Mouse (Mus musculus) lung, postnatal 25 days (tissue): Measurements from ENCODE around the gene Mcl1.
"Not testable (repeated sequence)": the region's sequence is repeated elsewhere in the genome, so short reads cannot be mapped to it uniquely, and the experiment has no call there.

ENCODE experiments used
- DNase-seq: peaks from one replicate; pipeline ENCODE4 v3.0.0; 2022; ENCODE audit warnings: low spot score

Gene Mcl1

GRCm38 (mm10) chr3:95666124-95666844 is 7.7 kb downstream of the Mcl1 start:
- DNase-seq, result peak; percentile 93

- no peak for DNase-seq
Measured at GRCm38 (mm10) chr3:95667521-95667920, 8.9 kb downstream of the Mcl1 start.

- DNase-seq, result peak; percentile 81
Measured at GRCm38 (mm10) chr3:95668026-95668425, 9.4 kb downstream of the Mcl1 start.

GRCm38 (mm10) chr3:95668589-95669308 is 10.2 kb downstream of the Mcl1 start:
- DNase-seq, result peak; percentile 57

- no peak for DNase-seq
Measured at GRCm38 (mm10) chr3:95669309-95669665, 10.7 kb downstream of the Mcl1 start.

- not testable (repeated sequence) for DNase-seq
Measured at GRCm38 (mm10) chr3:95670419-95670818, 11.8 kb downstream of the Mcl1 start.

- DNase-seq, result no peak
Measured at GRCm38 (mm10) chr3:95671201-95671600, 12.6 kb downstream of the Mcl1 start.

- peak; percentile 55 for DNase-seq
Measured at GRCm38 (mm10) chr3:95672461-95672860, 13.9 kb downstream of the Mcl1 start.

GRCm38 (mm10) chr3:95672861-95673706 is 14.5 kb downstream of the Mcl1 start:
- peak; percentile 55 for DNase-seq

- no peak for DNase-seq
Measured at GRCm38 (mm10) chr3:95673707-95674211, 15.2 kb downstream of the Mcl1 start.

- DNase-seq, result peak; percentile 95
Measured at GRCm38 (mm10) chr3:95674236-95674635, 15.6 kb downstream of the Mcl1 start.

- DNase-seq, result peak; percentile 81
Measured at GRCm38 (mm10) chr3:95674812-95675211, 16.2 kb downstream of the Mcl1 start.

- peak; percentile 94 for DNase-seq
Measured at GRCm38 (mm10) chr3:95675301-95676092, 16.9 kb downstream of the Mcl1 start.

- DNase-seq, result peak; percentile 88
Measured at GRCm38 (mm10) chr3:95676745-95677419, 18.3 kb downstream of the Mcl1 start.

- DNase-seq, result no peak
Measured at GRCm38 (mm10) chr3:95677420-95678090, 19.0 kb downstream of the Mcl1 start.

- DNase-seq, result no peak
Measured at GRCm38 (mm10) chr3:95679551-95679950, 21.0 kb downstream of the Mcl1 start.

- no peak for DNase-seq
Measured at GRCm38 (mm10) chr3:95680673-95681072, 22.1 kb downstream of the Mcl1 start.

GRCm38 (mm10) chr3:95681365-95681764 is 22.8 kb downstream of the Mcl1 start:
- DNase-seq, result no peak

- no peak for DNase-seq
Measured at GRCm38 (mm10) chr3:95682878-95683277, 24.3 kb downstream of the Mcl1 start.

GRCm38 (mm10) chr3:95684846-95685245 is 26.3 kb downstream of the Mcl1 start:
- no peak for DNase-seq
